Mouse (Mus musculus) brain, embryonic 18.5 days (tissue): Measurements from ENCODE around the gene Hdac9.

Experiments used
- DNase-seq: peaks from one replicate; pipeline ENCODE4 v3.0.0-alpha.2; 2012; ENCODE audit warnings: low read depth, low spot score

Hdac9 gene

GRCm38 (mm10) chr12:34612511-34612910 lies 304.4 kb downstream of the Hdac9 start:
- DNase-seq = no peak

- no peak for DNase-seq
Measured at GRCm38 (mm10) chr12:34604521-34604920, 312.4 kb downstream of the Hdac9 start.

GRCm38 (mm10) chr12:34594167-34594793 lies 322.6 kb downstream of the Hdac9 start:
- no peak for DNase-seq

GRCm38 (mm10) chr12:34587171-34587570 lies 329.7 kb downstream of the Hdac9 start:
- DNase-seq = no peak

GRCm38 (mm10) chr12:34582522-34582921 lies 334.4 kb downstream of the Hdac9 start:
- no peak for DNase-seq

GRCm38 (mm10) chr12:34579220-34579619 lies 337.7 kb downstream of the Hdac9 start:
- no peak for DNase-seq

- DNase-seq = no peak
Measured at GRCm38 (mm10) chr12:34571069-34571468, 345.8 kb downstream of the Hdac9 start.

- no peak for DNase-seq
Measured at GRCm38 (mm10) chr12:34569472-34569871, 347.4 kb downstream of the Hdac9 start.

GRCm38 (mm10) chr12:34569052-34569451 lies 347.8 kb downstream of the Hdac9 start:
- DNase-seq = no peak

- no peak for DNase-seq
Measured at GRCm38 (mm10) chr12:34562331-34562730, 354.6 kb downstream of the Hdac9 start.

GRCm38 (mm10) chr12:34559001-34559400 lies 357.9 kb downstream of the Hdac9 start:
- DNase-seq = no peak

- no peak for DNase-seq
Measured at GRCm38 (mm10) chr12:34554803-34555202, 362.1 kb downstream of the Hdac9 start.

- DNase-seq = no peak
Measured at GRCm38 (mm10) chr12:34550268-34550667, 366.6 kb downstream of the Hdac9 start.

GRCm38 (mm10) chr12:34529165-34529545 lies 387.7 kb downstream of the Hdac9 start:
- peak; percentile 20 for DNase-seq

GRCm38 (mm10) chr12:34528201-34529164 lies 388.4 kb downstream of the Hdac9 start:
- peak; percentile 30 for DNase-seq

GRCm38 (mm10) chr12:34527761-34528160 lies 389.1 kb downstream of the Hdac9 start:
- DNase-seq = no peak

GRCm38 (mm10) chr12:34521468-34521867 lies 395.4 kb downstream of the Hdac9 start:
- no peak for DNase-seq

- DNase-seq = no peak
Measured at GRCm38 (mm10) chr12:34516769-34517562, 399.9 kb downstream of the Hdac9 start.

- no peak for DNase-seq
Measured at GRCm38 (mm10) chr12:34506345-34506744, 410.6 kb downstream of the Hdac9 start.

- no peak for DNase-seq
Measured at GRCm38 (mm10) chr12:34498751-34499626, 417.9 kb downstream of the Hdac9 start.

- DNase-seq = no peak
Measured at GRCm38 (mm10) chr12:34498331-34498730, 418.6 kb downstream of the Hdac9 start.
